Mouse (Mus musculus): ENCODE measurements around the gene Maml2. TPM values are rescaled to one million over a fixed set of nuclear protein-coding genes. Genes with fewer than 3 reads are reported as not detected.

Gene Maml2
- polyA plus RNA-seq, 1 experiment from 2014 or later: 7.3 TPM

DNA sequence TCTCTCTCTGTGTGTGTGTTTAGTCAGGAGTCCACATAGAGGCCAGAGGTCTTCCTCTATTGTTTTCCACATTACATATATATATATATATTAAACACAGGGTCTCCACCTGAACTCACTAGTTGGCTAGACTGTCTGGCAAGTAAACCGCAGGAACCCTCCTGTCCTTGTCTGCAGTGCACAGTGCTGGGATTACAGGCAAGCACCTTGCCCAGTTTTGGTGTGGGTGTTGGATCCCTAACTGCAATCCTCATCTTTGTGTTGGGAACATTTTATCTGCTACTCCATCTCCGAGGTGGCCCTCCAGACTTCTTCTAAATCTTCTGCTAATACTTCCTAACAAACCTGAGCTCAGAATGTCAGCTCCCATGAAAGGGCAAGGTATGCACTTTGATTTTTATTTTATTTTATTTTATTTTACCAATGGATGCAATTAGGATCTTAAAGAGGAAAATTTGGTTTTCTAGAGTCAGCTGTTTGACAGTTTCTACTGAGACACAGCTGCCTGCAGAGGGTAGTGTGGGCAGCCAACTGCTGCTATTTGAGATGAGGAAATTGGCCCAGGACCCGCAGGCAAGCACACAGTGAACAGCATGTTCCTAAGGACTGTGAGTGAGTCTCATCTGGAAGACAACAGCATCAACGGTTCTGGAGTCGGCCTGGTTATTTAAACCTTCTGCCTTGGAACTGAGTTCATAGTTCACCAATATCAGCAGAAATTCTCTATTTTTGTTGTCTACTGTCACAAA is 213.0 kb downstream of the Maml2 start:
- peaks cover 27% of the 10 kb centered on the region; the same call in 1 of the 2 replicates for H3K4me1 ChIP-seq
- H3K27me3 ChIP-seq (ENCODE audit: insufficient read depth, poor library complexity, severe bottlenecking): no peaks in the 10 kb centered on the region
- H3K9me3 ChIP-seq: no peaks in the 10 kb centered on the region
- H3K27ac ChIP-seq: no peak overlapping the region
- no peak for DNase-seq (ENCODE audit: low spot score)
- WGBS: 62% methylated on average over 5 of the region's 5 CpGs
- H3K4me3 ChIP-seq: no peak overlapping the region
- H3K36me3 ChIP-seq: 0 out of 2 replicates have a peak, but pooled peaks cover 2% of the 10 kb centered on the region

DNA sequence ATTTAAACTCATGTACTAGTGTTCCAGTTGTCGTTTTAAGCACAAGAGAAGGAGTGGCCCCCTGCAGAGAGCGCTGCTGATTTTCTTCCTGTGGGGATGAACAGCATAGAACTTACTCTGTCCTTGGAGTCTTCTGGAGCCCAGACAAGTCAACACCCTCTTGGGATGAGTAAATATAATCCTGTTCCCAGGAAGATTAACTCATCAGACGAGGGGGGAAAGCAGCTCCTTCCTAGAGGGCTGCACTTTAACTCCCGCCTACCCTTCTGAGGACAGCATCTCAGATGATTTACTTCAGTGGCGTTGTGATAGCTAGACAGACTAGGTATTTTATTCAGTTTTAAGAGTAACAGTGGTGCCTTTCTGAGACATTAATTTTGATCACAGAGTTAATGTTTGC is 215.4 kb downstream of the Maml2 start:
- Histone ChIP-seq H3K36me3 (0 out of 2 replicates have a peak, but pooled peaks cover 2% of the 10 kb centered on the region), H3K27me3 (ENCODE audit: insufficient read depth, poor library complexity, severe bottlenecking) (no peaks in the 10 kb centered on the region), H3K9me3 (no peaks in the 10 kb centered on the region), H3K4me3 (no peak overlapping the region), H3K27ac (no peak overlapping the region), H3K4me1 (peaks cover 24% of the 10 kb centered on the region; the same call in 1 of the 2 replicates)
- 27% methylated on average over 5 of the region's 5 CpGs for WGBS
- DNase-seq (ENCODE audit: low spot score): no peak

DNA sequence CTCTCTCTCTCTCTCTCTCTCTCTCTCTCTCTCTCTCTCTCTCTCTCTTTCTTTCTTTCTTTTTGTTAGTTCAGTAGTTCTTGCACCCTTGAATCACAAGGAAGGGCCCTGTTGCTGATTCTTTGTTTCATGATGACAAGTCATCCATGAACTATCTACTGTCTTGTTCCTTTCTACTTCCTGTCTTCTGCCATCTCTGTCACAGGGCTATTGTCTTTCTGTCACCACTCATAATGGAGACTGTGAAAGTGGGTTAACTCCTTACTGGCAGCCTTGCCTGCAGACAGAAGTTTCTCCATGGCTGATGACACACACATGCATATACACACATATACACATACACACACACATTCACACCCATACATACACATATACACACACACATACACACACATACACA is 216.7 kb downstream of the Maml2 start:
- Histone ChIP-seq H3K4me1 (peaks cover 29% of the 10 kb centered on the region; the same call in 1 of the 2 replicates), H3K36me3 (0 out of 2 replicates have a peak, but pooled peaks cover 2% of the 10 kb centered on the region), H3K9me3 (no peaks in the 10 kb centered on the region), H3K4me3 (no peak overlapping the region), H3K27ac (no peak overlapping the region), H3K27me3 (ENCODE audit: insufficient read depth, poor library complexity, severe bottlenecking) (no peaks in the 10 kb centered on the region)
- DNase-seq (ENCODE audit: low spot score): no peak

DNA sequence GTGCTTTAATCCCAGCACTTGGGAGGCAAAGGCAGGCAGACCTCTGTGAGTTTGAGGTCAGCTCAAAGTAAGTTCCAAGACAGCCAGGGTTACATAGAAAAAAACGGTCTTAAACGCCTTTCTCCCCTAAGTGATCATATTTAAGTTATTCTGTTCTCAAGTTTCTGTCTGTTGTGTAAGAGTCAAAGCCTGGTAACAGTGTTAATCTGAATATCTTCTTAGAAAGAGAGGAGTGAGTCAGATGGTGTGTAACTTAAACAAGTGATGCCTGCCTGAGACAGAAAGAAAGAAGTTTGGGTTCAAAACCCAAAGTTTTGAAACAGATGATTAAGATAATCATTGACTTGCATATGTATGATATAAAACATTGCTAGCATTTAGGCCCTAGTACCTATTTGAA is 218.2 kb downstream of the Maml2 start:
- Histone ChIP-seq H3K9me3 (no peaks in the 10 kb centered on the region), H3K27ac (no peak overlapping the region), H3K4me3 (no peak overlapping the region), H3K36me3 (0 out of 2 replicates have a peak, but pooled peaks cover 2% of the 10 kb centered on the region), H3K27me3 (ENCODE audit: insufficient read depth, poor library complexity, severe bottlenecking) (no peaks in the 10 kb centered on the region), H3K4me1 (peaks cover 23% of the 10 kb centered on the region; the same call in 1 of the 2 replicates)
- DNase-seq (ENCODE audit: low spot score): no peak
- WGBS: 92% methylated on average over 2 of the region's 2 CpGs

DNA sequence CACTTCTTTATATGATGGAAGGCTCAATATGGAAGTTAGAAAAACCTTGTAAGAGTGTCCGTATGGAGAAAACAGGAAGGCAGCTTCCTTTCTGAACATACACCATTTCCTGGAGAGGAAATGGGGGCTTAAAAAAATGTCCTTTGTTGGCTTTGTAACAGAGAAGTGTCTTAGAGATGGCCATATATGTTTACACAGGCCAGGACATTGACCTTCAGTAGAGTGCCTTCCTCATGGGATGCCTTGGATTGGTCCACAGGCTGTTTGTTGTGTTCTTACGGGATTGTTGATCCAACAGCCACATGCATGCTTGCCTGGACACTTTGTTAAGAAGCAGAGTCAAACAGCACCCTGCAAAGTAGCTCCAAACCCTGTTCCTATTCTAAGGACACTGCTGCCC is 220.3 kb downstream of the Maml2 start:
- 60% methylated on average over 2 of the region's 2 CpGs for WGBS
- H3K4me1 ChIP-seq: peaks cover 30% of the 10 kb centered on the region
- H3K36me3 ChIP-seq: 0 out of 2 replicates have a peak, but pooled peaks cover 2% of the 10 kb centered on the region
- H3K9me3 ChIP-seq: no peaks in the 10 kb centered on the region
- no peak overlapping the region; the same call in 1 of the 2 replicates for H3K27ac ChIP-seq
- no peak for DNase-seq (ENCODE audit: low spot score)
- H3K27me3 ChIP-seq (ENCODE audit: insufficient read depth, poor library complexity, severe bottlenecking): no peaks in the 10 kb centered on the region
- no peak overlapping the region for H3K4me3 ChIP-seq

DNA sequence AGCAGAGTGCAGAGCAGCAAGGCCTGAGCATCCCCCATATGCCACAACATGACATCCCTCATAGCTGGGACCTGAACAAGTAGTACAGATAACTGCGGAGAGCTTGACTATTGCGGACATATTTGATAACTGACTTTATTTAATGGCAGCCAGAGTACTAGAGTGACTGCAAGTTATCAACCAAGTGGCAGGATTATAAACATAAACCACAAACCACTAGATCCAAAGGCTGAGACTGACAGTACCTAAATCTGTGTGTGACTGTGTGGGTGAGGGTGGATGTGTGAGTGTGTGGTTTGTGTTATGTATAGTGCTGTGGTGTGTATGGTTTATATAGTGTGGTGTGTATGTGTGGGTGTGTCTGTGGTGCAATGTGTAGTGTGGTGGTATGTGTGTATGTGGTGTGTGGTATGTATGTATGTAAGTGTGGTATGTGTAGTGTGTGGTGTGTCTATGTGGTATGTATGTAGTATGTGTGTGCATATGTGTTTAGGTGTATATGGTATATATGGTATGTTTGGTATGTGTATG is 220.7 kb downstream of the Maml2 start:
- Histone ChIP-seq H3K4me1 (peaks cover 29% of the 10 kb centered on the region), H3K27me3 (ENCODE audit: insufficient read depth, poor library complexity, severe bottlenecking) (no peaks in the 10 kb centered on the region), H3K36me3 (0 out of 2 replicates have a peak, but pooled peaks cover 2% of the 10 kb centered on the region), H3K9me3 (no peaks in the 10 kb centered on the region), H3K4me3 (no peak overlapping the region), H3K27ac (no peak overlapping the region; the same call in 1 of the 2 replicates)
- DNase-seq (ENCODE audit: low spot score): no peak
- 91% methylated on average over 2 of the region's 2 CpGs for WGBS

- H3K4me3 ChIP-seq: no peak overlapping the region
- WGBS: 65% methylated on average over 9 of the region's 9 CpGs
- no peak overlapping the region for H3K27ac ChIP-seq
- H3K27me3 ChIP-seq (ENCODE audit: insufficient read depth, poor library complexity, severe bottlenecking): no peaks in the 10 kb centered on the region
- H3K36me3 ChIP-seq: no peaks in the 10 kb centered on the region
- no peaks in the 10 kb centered on the region for H3K9me3 ChIP-seq
- DNase-seq (ENCODE audit: low spot score): no peak
- H3K4me1 ChIP-seq: peaks cover 23% of the 10 kb centered on the region
Observed at GRCm38 (mm10) chr9:13522061-13522820, 224.5 kb downstream of the Maml2 start.

- Histone ChIP-seq H3K4me1 (peaks cover 23% of the 10 kb centered on the region), H3K27ac (no peak overlapping the region), H3K36me3 (no peaks in the 10 kb centered on the region), H3K27me3 (ENCODE audit: insufficient read depth, poor library complexity, severe bottlenecking) (no peaks in the 10 kb centered on the region), H3K4me3 (no peak overlapping the region), H3K9me3 (no peaks in the 10 kb centered on the region)
- 66% methylated on average over 3 of the region's 3 CpGs for WGBS
- DNase-seq (ENCODE audit: low spot score): no peak
Observed at GRCm38 (mm10) chr9:13523046-13523445, 225.3 kb downstream of the Maml2 start.

GRCm38 (mm10) chr9:13525075-13525474 is 227.3 kb downstream of the Maml2 start:
- no peak for DNase-seq (ENCODE audit: low spot score)
- 80% methylated on average over 1 of the region's 1 CpGs for WGBS
- Histone ChIP-seq H3K36me3 (no peaks in the 10 kb centered on the region), H3K27me3 (ENCODE audit: insufficient read depth, poor library complexity, severe bottlenecking) (no peaks in the 10 kb centered on the region), H3K4me1 (peaks cover 21% of the 10 kb centered on the region), H3K27ac (no peak overlapping the region), H3K9me3 (no peaks in the 10 kb centered on the region), H3K4me3 (no peak overlapping the region)

DNA sequence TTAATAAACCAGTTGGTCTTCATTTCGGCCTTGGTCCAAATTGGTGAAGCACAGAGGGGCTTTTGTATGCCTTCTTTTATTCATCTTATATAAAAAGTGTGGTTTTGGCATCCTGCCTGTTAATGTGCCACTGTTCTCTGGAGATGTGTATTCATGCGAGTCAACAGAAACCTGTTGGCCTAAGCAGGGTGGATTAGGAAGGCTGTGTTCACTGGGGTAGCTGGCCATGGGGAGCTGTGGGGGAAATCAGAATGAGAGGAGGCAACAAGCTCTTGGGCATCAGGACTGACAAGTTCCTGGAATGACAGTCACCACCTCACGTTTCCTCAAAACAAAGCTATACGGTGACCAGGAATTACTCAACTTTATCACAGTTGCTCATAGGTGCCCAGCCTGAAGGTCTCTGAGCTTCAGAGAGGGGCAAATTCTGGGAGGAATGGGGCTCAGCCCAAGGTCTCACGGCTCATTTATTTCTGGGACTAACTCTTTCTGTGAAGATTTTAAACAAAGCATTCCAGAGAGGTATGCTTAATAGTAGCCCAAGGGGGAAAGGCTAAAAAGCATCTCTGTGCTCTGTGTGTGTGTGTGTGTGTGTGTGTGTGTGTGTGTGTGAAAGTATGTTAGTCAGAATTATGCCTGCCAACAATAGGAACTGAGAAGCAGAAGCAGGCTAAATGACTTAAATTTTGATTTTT is 228.0 kb downstream of the Maml2 start:
- Histone ChIP-seq H3K4me3 (no peak overlapping the region), H3K27ac (no peak overlapping the region), H3K4me1 (peaks cover 25% of the 10 kb centered on the region), H3K36me3 (no peaks in the 10 kb centered on the region), H3K27me3 (ENCODE audit: insufficient read depth, poor library complexity, severe bottlenecking) (no peaks in the 10 kb centered on the region), H3K9me3 (no peaks in the 10 kb centered on the region)
- DNase-seq (ENCODE audit: low spot score): no peak
- WGBS: 74% methylated on average over 5 of the region's 5 CpGs

- no peak overlapping the region for H3K27ac ChIP-seq
Observed at GRCm38 (mm10) chr9:13530575-13530974, 232.8 kb downstream of the Maml2 start.

GRCm38 (mm10) chr9:13533076-13533707 is 235.4 kb downstream of the Maml2 start:
- Histone ChIP-seq H3K9me3 (no peaks in the 10 kb centered on the region), H3K27ac (no peak overlapping the region), H3K36me3 (no peaks in the 10 kb centered on the region), H3K27me3 (ENCODE audit: insufficient read depth, poor library complexity, severe bottlenecking) (no peaks in the 10 kb centered on the region), H3K4me3 (no peak overlapping the region), H3K4me1 (peaks cover 34% of the 10 kb centered on the region)
- DNase-seq (ENCODE audit: low spot score): no peak
- 81% methylated on average over 11 of the region's 11 CpGs for WGBS

More at GRCm38 (mm10) chr9:13530575-13530974, 232.8 kb downstream of the Maml2 start:
- H3K27me3 ChIP-seq (ENCODE audit: insufficient read depth, poor library complexity, severe bottlenecking): no peaks in the 10 kb centered on the region
- no peaks in the 10 kb centered on the region for H3K9me3 ChIP-seq
- DNase-seq (ENCODE audit: low spot score): no peak
- no peak overlapping the region for H3K4me3 ChIP-seq
- no peaks in the 10 kb centered on the region for H3K36me3 ChIP-seq
- 65% methylated on average over 4 of the region's 4 CpGs for whole genome bisulfite sequencing
- peaks cover 21% of the 10 kb centered on the region; the same call in 1 of the 2 replicates for H3K4me1 ChIP-seq

Measured in heart, embryonic 10.5 days (tissue).